Mouse (Mus musculus): ENCODE results near the gene Strip1. TPM values are rescaled to one million over a fixed set of nuclear protein-coding genes. Genes with fewer than 3 reads are reported as not detected.

Gene Strip1
- 30.9 and 35.3 TPM in 2 replicates for polyA plus RNA-seq (2015; fragmentation: Nextera tagmentation; extraction: Ambion mirVana)

- peak; percentile 95 for ATAC-seq (replicated peaks; ENCODE audit: insufficient number of reproducible peaks, insufficient read depth, low FRiP score, low read depth)
- peak within 1 kb of the TSS; percentile 92 for H3K27ac ChIP-seq
Measured at GRCm38 (mm10) chr3:107631523-107631958, at the start of gene Strip1. TSS of gene Strip1 (minus strand) at chr3:107631694.

GRCm38 (mm10) chr3:107680790-107681576, 49.5 kb upstream of the Strip1 start:
- WGBS: 13% methylated on average over 7 of the region's 7 CpGs
- Histone ChIP-seq H3K36me3 (peaks cover 9% of the 10 kb centered on the region; the same call in 1 of the 2 replicates), H3K4me3 (no peak overlapping the region), H3K4me1 (replicated peaks) (peaks cover 34% of the 10 kb centered on the region), H3K27ac (peak overlapping the region; percentile 72), H3K9ac (no peak overlapping the region), H3K27me3 (no peaks in the 10 kb centered on the region), H3K4me2 (peak overlapping the region; percentile 37), H3K9me3 (replicated peaks) (no peaks in the 10 kb centered on the region)
- ATAC-seq (replicated peaks; ENCODE audit: insufficient number of reproducible peaks, insufficient read depth, low FRiP score, low read depth): peak; percentile 80

More at GRCm38 (mm10) chr3:107631523-107631958, at the start of gene Strip1:
- no peaks in the 10 kb centered on the region for H3K27me3 ChIP-seq
- peak within 1 kb of the TSS; percentile 83 for H3K4me3 ChIP-seq
- peaks cover 17% of the 10 kb centered on the region for H3K4me1 ChIP-seq (replicated peaks)
- H3K9ac ChIP-seq: peak within 1 kb of the TSS; percentile 92
- no peaks in the 10 kb centered on the region for H3K9me3 ChIP-seq (replicated peaks)
- under 1% methylated on average over 35 of the region's 35 CpGs for WGBS
- peaks cover 15% of the 10 kb centered on the region; the same call in 1 of the 2 replicates for H3K36me3 ChIP-seq
- H3K4me2 ChIP-seq: peak within 1 kb of the TSS; percentile 81

GRCm38 (mm10) chr3:107671509-107671908, 40.0 kb upstream of the Strip1 start:
- WGBS: 90% methylated on average over 2 of the region's 2 CpGs
- H3K9ac ChIP-seq: no peak overlapping the region
- peaks cover 86% of the 10 kb centered on the region for H3K36me3 ChIP-seq
- no peaks in the 10 kb centered on the region for H3K27me3 ChIP-seq
- no peak overlapping the region for H3K4me3 ChIP-seq
- H3K27ac ChIP-seq: no peak overlapping the region
- no peak overlapping the region for H3K4me2 ChIP-seq
- no peaks in the 10 kb centered on the region for H3K4me1 ChIP-seq (replicated peaks)
- no peak for ATAC-seq (replicated peaks; ENCODE audit: insufficient number of reproducible peaks, insufficient read depth, low FRiP score, low read depth)
- no peaks in the 10 kb centered on the region for H3K9me3 ChIP-seq (replicated peaks)

- Histone ChIP-seq H3K4me1 (replicated peaks) (no peaks in the 10 kb centered on the region), H3K4me2 (no peak overlapping the region), H3K27ac (no peak overlapping the region), H3K27me3 (no peaks in the 10 kb centered on the region), H3K36me3 (peaks cover 84% of the 10 kb centered on the region), H3K9ac (no peak overlapping the region), H3K9me3 (replicated peaks) (no peaks in the 10 kb centered on the region), H3K4me3 (no peak overlapping the region)
- no peak for ATAC-seq (replicated peaks; ENCODE audit: insufficient number of reproducible peaks, insufficient read depth, low FRiP score, low read depth)
- whole genome bisulfite sequencing: 79% methylated on average over 4 of the region's 4 CpGs
Measured at GRCm38 (mm10) chr3:107670500-107670899, 39.0 kb upstream of the Strip1 start.

GRCm38 (mm10) chr3:107668786-107669185, 37.3 kb upstream of the Strip1 start:
- Histone ChIP-seq H3K9ac (no peak overlapping the region), H3K4me3 (no peak overlapping the region), H3K4me2 (no peak overlapping the region), H3K27me3 (no peaks in the 10 kb centered on the region), H3K4me1 (replicated peaks) (no peaks in the 10 kb centered on the region), H3K9me3 (replicated peaks) (no peaks in the 10 kb centered on the region), H3K27ac (no peak overlapping the region), H3K36me3 (peaks cover 83% of the 10 kb centered on the region)
- no peak for ATAC-seq (replicated peaks; ENCODE audit: insufficient number of reproducible peaks, insufficient read depth, low FRiP score, low read depth)
- WGBS: 87% methylated on average over 7 of the region's 7 CpGs

GRCm38 (mm10) chr3:107667426-107667825, 35.9 kb upstream of the Strip1 start:
- Histone ChIP-seq H3K4me3 (no peak overlapping the region), H3K27me3 (no peaks in the 10 kb centered on the region), H3K4me2 (no peak overlapping the region), H3K36me3 (peaks cover 87% of the 10 kb centered on the region), H3K9ac (no peak overlapping the region), H3K27ac (no peak overlapping the region), H3K9me3 (replicated peaks) (no peaks in the 10 kb centered on the region), H3K4me1 (replicated peaks) (no peaks in the 10 kb centered on the region)
- 79% methylated on average over 6 of the region's 6 CpGs for WGBS
- ATAC-seq (replicated peaks; ENCODE audit: insufficient number of reproducible peaks, insufficient read depth, low FRiP score, low read depth): no peak

GRCm38 (mm10) chr3:107664641-107665040, 33.1 kb upstream of the Strip1 start:
- H3K9me3 ChIP-seq (replicated peaks): no peaks in the 10 kb centered on the region
- no peak overlapping the region for H3K9ac ChIP-seq
- no peak overlapping the region for H3K27ac ChIP-seq
- H3K27me3 ChIP-seq: no peaks in the 10 kb centered on the region
- H3K4me1 ChIP-seq (replicated peaks): no peaks in the 10 kb centered on the region
- no peak for ATAC-seq (replicated peaks; ENCODE audit: insufficient number of reproducible peaks, insufficient read depth, low FRiP score, low read depth)
- H3K4me2 ChIP-seq: no peak overlapping the region
- no peak overlapping the region for H3K4me3 ChIP-seq
- WGBS: 96% methylated on average over 1 of the region's 1 CpGs
- H3K36me3 ChIP-seq: peaks cover 91% of the 10 kb centered on the region

- WGBS: 80% methylated on average over 1 of the region's 1 CpGs
Measured at GRCm38 (mm10) chr3:107659000-107659399, 27.5 kb upstream of the Strip1 start.

GRCm38 (mm10) chr3:107656888-107657287, 25.4 kb upstream of the Strip1 start:
- H3K36me3 ChIP-seq: peaks cover 26% of the 10 kb centered on the region
- WGBS: 74% methylated on average over 4 of the region's 4 CpGs

More at GRCm38 (mm10) chr3:107659000-107659399, 27.5 kb upstream of the Strip1 start:
- Histone ChIP-seq H3K9ac (no peak overlapping the region), H3K4me1 (replicated peaks) (0 out of 2 replicates have a peak, but pooled peaks cover 3% of the 10 kb centered on the region), H3K4me2 (no peak overlapping the region), H3K36me3 (peaks cover 45% of the 10 kb centered on the region), H3K27me3 (no peaks in the 10 kb centered on the region), H3K9me3 (replicated peaks) (no peaks in the 10 kb centered on the region), H3K27ac (no peak overlapping the region), H3K4me3 (no peak overlapping the region)
- no peak for ATAC-seq (replicated peaks; ENCODE audit: insufficient number of reproducible peaks, insufficient read depth, low FRiP score, low read depth)

GRCm38 (mm10) chr3:107656151-107656550, 24.7 kb upstream of the Strip1 start:
- H3K4me3 ChIP-seq: no peak overlapping the region
- WGBS: 91% methylated on average over 2 of the region's 2 CpGs
- 0 out of 2 replicates have a peak, but pooled peaks cover 3% of the 10 kb centered on the region for H3K4me1 ChIP-seq (replicated peaks)
- no peak overlapping the region for H3K27ac ChIP-seq
- no peak overlapping the region for H3K9ac ChIP-seq
- H3K4me2 ChIP-seq: no peak overlapping the region
- no peak; the same call in 1 of the 2 replicates for ATAC-seq (replicated peaks; ENCODE audit: insufficient number of reproducible peaks, insufficient read depth, low FRiP score, low read depth)
- H3K9me3 ChIP-seq (replicated peaks): no peaks in the 10 kb centered on the region
- H3K36me3 ChIP-seq: peaks cover 21% of the 10 kb centered on the region
- no peaks in the 10 kb centered on the region for H3K27me3 ChIP-seq

More at GRCm38 (mm10) chr3:107656888-107657287, 25.4 kb upstream of the Strip1 start:
- H3K9me3 ChIP-seq (replicated peaks): no peaks in the 10 kb centered on the region
- H3K9ac ChIP-seq: no peak overlapping the region
- H3K4me3 ChIP-seq: no peak overlapping the region
- ATAC-seq (replicated peaks; ENCODE audit: insufficient number of reproducible peaks, insufficient read depth, low FRiP score, low read depth): no peak
- no peak overlapping the region for H3K27ac ChIP-seq
- H3K4me1 ChIP-seq (replicated peaks): 0 out of 2 replicates have a peak, but pooled peaks cover 3% of the 10 kb centered on the region
- H3K27me3 ChIP-seq: no peaks in the 10 kb centered on the region
- no peak overlapping the region for H3K4me2 ChIP-seq

GRCm38 (mm10) chr3:107655491-107655890, 24.0 kb upstream of the Strip1 start:
- Histone ChIP-seq H3K4me3 (no peak overlapping the region), H3K27ac (no peak overlapping the region), H3K4me2 (no peak overlapping the region), H3K4me1 (replicated peaks) (0 out of 2 replicates have a peak, but pooled peaks cover 3% of the 10 kb centered on the region), H3K27me3 (no peaks in the 10 kb centered on the region), H3K9ac (no peak overlapping the region), H3K9me3 (replicated peaks) (no peaks in the 10 kb centered on the region), H3K36me3 (peaks cover 16% of the 10 kb centered on the region)
- 73% methylated on average over 3 of the region's 3 CpGs for WGBS
- no peak for ATAC-seq (replicated peaks; ENCODE audit: insufficient number of reproducible peaks, insufficient read depth, low FRiP score, low read depth)
